Mouse (Mus musculus) monocyte, adult 2 months (primary cell): Measurements from ENCODE around the gene Fbp2.

ENCODE experiments used
- DNase-seq, 2 experiments: peaks; one replicate each; pipeline ENCODE4 v3.0.0; 2022; ENCODE audit warnings: low spot score in 2 of 2, low read depth in 1 of 2

Gene Fbp2

GRCm38 (mm10) chr13:62857941-62858915 lies at the start of gene Fbp2:
TSS of gene Fbp2 (minus strand) at chr13:62858422.
- DNase-seq: no peak

- DNase-seq: no peak
These were observed 49.4 kb upstream of the Fbp2 start for GRCm38 (mm10) chr13:62907527-62908162.

GRCm38 (mm10) chr13:62901139-62901538 lies 42.9 kb upstream of the Fbp2 start:
- no peak for DNase-seq

- DNase-seq: no peak
These were observed 39.9 kb upstream of the Fbp2 start for GRCm38 (mm10) chr13:62897927-62898646.

GRCm38 (mm10) chr13:62893044-62893842 lies 35.0 kb upstream of the Fbp2 start:
- DNase-seq: no peak

GRCm38 (mm10) chr13:62889311-62889710 lies 31.1 kb upstream of the Fbp2 start:
- no peak for DNase-seq

- DNase-seq: no peak
These were observed 29.7 kb upstream of the Fbp2 start, which contains the start of gene Fbp1 for GRCm38 (mm10) chr13:62887712-62888441. TSS of gene Fbp1 (minus strand) at chr13:62888282.

- no peak for DNase-seq
These were observed 26.3 kb upstream of the Fbp2 start for GRCm38 (mm10) chr13:62884536-62884935.

- DNase-seq: no peak
These were observed 25.7 kb upstream of the Fbp2 start for GRCm38 (mm10) chr13:62883925-62884324.

- no peak for DNase-seq
These were observed 25.2 kb upstream of the Fbp2 start for GRCm38 (mm10) chr13:62883436-62883835.

GRCm38 (mm10) chr13:62882856-62883255 lies 24.6 kb upstream of the Fbp2 start:
- no peak for DNase-seq

- no peak for DNase-seq
These were observed 23.1 kb upstream of the Fbp2 start for GRCm38 (mm10) chr13:62881336-62881735.

- no peak for DNase-seq
These were observed 21.8 kb upstream of the Fbp2 start for GRCm38 (mm10) chr13:62879831-62880615.

GRCm38 (mm10) chr13:62879411-62879810 lies 21.2 kb upstream of the Fbp2 start:
- no peak for DNase-seq

GRCm38 (mm10) chr13:62877247-62877646 lies 19.0 kb upstream of the Fbp2 start:
- no peak for DNase-seq

GRCm38 (mm10) chr13:62876111-62876510 lies 17.9 kb upstream of the Fbp2 start:
- DNase-seq: no peak

GRCm38 (mm10) chr13:62872252-62872651 lies 14.0 kb upstream of the Fbp2 start:
- DNase-seq: no peak

GRCm38 (mm10) chr13:62870605-62871004 lies 12.4 kb upstream of the Fbp2 start:
- DNase-seq: no peak

- DNase-seq: no peak
These were observed 8.6 kb upstream of the Fbp2 start for GRCm38 (mm10) chr13:62866817-62867216.
